Mouse (Mus musculus) B cell, adult 2 months (primary cell): ENCODE measurements at regions not wholly inside any gene's neighbourhood (a gene's known extent, or its start where the extent isn't known, plus 50 kb on each side); places are given as distances from the start of the nearest gene placed in this dataset.
A peak's percentile ranks its signal among the peaks of the same experiment; 100 is the strongest.
"Not testable (repeated sequence)": the region's sequence is repeated elsewhere in the genome, so short reads cannot be mapped to it uniquely, and the experiment has no call there.

Experiments used
- DNase-seq, 2 experiments: peaks; one replicate each; pipeline ENCODE4 v3.0.0; 2022

- DNase-seq = peak; percentile 9 to 15
Observed at GRCm38 (mm10) chrX:50675356-50675755, 165.5 kb upstream of the Stk26 start.

DNA sequence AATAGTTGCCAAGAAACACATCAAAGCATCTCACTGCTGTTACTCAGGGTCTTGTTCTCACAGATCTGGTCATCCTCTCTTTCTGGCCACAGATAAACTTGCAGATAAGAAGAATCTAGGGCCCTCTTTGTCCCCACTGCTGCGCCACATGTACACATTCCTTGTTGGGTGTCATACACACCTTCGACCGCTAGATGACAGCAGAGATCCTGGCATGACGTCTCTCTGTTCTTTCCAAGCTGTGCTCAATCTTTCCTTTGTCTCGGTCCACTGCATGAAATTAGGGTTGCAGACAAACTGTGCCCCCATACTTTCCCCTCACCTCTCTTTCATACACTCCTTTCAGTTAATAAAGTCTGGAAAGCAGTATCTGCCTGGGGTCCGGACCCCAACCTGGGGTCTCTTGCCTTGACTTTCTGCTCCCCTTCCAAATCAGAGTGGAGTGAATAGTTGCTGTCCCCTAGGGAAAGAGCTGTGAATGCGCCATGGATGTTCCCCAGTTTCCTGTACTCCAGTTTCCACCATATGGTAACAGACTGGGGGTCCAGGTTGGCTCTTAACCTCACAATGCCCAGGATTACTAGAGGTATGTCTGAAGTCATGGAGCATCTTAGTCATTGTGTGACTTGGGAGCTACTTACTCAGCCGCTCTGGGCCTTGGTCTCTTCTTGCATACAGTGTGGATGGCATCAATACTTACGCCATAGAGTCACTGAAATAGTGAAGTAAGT is 182.8 kb upstream of the Stk26 start:
- peak; percentile 57 to 63 for DNase-seq

DNA sequence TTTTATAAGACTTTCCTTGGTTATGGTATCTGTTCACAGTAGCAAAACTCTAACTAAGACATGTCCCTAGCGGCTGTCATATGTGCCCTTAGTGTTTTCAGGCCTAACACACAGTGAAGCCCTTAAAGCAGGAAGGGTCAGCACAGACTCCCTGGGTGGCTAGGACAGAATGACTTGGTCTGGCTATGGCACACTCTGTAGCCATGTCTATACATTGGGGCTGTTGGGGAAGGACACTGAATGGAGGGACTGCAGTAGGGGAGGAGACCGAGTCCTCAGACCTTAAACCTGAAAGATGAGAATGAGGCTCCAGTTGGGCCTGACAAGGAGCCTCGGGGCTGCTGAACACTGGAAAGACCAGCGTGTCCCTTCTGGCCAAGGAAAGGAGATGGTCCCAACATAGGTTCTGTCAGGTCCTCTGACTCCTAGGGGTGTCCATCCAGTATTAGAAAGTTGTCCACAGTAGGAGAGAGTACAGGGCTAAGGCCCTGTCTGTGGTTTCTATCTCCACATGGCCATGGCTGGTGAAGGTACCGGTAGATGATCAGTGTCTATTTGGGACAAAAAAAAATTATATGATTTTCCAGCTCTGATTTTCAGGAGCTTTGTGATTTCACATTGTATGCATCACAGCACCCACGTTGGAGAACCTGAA is 183.5 kb upstream of the Stk26 start:
- no peak for DNase-seq

DNA sequence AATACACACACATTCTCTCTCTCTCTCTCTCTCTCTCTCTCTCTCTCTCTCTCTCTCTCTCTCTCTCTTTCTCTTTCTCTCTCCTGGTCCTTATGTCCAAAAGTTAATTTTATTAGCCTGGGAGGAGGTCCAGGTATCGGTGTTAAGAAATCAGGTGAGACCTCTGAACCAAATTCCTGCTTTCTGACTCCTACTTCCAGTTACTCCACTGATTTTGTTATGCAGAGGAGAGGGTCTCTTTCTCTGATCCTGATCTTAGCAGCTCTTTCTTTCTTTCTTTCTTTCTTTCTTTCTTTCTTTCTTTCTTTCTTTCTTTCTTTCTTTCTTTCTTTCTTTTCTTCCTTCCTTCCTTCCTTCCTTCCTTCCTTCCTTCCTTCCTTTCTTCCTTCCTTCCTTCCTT is 185.5 kb upstream of the Stk26 start:
- not testable (repeated sequence) for DNase-seq

DNA sequence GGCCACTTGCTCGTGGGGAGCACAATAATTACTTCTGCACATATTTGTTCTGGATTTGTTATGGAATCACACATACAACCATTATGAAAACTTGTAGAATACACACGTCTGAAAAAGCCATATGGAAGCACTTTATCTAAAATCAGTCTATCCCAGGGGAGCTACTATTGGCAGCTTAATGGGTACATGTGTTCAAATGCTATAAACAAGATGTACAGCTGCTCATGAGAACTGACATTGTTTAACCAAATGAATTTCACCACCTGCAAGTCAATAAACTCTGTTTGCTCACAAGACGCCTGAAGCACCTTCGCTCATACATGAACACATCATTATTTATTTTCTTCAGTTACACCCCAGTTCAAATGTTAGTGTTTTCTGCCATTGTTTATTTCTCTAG is 199.5 kb upstream of the Stk26 start:
- no peak for DNase-seq

GRCm38 (mm10) chrX:50635634-50636033 is 205.2 kb upstream of the Stk26 start:
- no peak for DNase-seq

GRCm38 (mm10) chrX:50634842-50635615 is 205.8 kb upstream of the Stk26 start:
- peak; percentile 21 to 34 for DNase-seq

- DNase-seq = no peak
Observed at GRCm38 (mm10) chrX:50632536-50632935, 204.2 kb upstream of the Olfr1324 start.

GRCm38 (mm10) chrX:50625336-50625735 is 197.0 kb upstream of the Olfr1324 start:
- no peak for DNase-seq

DNA sequence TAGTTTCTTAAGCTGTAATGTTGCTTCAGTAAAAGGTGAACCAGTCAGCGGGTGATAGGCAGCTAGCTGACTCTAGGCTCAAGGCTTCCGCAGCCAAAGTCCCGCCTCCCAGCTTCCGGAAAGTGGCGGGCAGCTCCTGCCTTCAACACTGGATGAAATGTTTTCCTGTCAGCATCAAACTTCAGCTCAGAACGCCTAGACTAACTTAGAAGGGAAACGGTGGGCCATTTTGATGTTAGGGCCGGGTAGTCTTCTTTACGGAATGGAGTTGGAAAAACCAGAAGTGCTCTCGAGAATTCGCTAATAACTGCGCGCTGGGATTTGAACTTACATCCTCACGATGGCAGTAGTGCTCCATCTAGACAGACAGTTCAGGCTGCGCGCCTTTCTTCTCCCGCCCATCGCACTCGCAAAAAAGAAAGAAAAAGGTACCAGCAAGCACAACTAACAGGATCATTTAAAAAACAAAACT is 194.7 kb upstream of the Olfr1324 start:
- peak in 1 of 2 experiments; percentile 87 for DNase-seq

DNA sequence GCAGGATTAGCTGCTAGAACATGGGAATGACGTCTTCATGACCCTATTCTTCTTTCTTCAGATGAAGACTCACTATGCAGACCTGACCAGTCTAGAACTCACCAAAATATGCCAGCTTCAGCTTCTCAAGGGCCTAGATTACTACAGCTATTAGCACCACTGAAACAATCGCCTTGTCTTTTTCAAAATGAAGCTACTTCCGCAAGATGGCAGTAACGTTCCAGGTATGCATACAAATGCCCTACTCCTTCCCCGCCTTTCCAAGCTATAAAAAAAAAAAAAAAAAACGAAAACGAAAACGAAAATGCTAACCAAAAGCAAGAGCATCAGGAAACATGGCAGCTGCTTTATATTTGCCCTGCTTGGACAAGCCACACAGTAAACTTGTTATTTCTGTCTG is 192.6 kb upstream of the Olfr1324 start:
- DNase-seq = no peak

GRCm38 (mm10) chrX:50619919-50620318 is 191.6 kb upstream of the Olfr1324 start:
- DNase-seq = peak in 1 of 2 experiments; percentile 88

DNA sequence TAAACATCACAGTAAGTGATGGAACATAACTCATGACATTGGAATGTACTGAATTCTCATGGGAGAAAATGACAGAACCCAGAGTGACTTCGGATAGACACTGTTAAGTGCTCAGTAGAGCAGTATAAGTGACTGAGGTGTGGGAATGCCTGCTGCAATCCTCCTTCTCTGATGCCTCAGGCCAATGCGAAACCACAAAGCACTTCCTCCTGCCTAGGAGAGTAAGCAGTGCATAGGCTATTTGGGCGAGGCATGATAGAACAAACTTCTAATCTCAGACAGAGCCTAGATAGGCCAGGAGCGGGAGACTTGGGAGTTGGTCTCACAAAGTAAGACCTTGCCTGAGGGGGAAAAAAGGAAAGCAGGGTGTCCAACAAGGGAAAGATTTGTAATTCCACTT is 190.6 kb upstream of the Olfr1324 start:
- no peak for DNase-seq

DNA sequence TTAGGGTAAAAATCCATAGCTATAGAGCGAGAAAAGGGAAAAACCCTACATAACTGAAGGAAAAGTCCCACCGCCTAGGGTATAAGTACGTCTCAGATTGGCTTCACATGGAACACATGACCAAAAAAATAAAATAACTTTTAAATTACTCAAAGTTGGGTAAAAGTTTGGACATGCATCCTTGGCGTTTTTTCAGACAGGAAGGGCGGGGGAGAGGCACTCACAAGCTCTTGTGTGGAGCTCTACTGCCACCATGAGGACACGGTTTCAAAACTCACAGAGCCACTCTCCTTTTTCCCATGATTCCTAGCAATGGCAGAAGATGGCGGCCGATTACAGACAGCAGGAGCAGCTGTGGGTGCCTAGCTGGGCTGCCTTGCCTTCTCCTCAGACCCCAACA is 188.6 kb upstream of the Olfr1324 start:
- peak in 1 of 2 experiments; percentile 98 for DNase-seq

GRCm38 (mm10) chrX:50614874-50615273 is 186.6 kb upstream of the Olfr1324 start:
- DNase-seq = peak in 1 of 2 experiments; percentile 85

DNA sequence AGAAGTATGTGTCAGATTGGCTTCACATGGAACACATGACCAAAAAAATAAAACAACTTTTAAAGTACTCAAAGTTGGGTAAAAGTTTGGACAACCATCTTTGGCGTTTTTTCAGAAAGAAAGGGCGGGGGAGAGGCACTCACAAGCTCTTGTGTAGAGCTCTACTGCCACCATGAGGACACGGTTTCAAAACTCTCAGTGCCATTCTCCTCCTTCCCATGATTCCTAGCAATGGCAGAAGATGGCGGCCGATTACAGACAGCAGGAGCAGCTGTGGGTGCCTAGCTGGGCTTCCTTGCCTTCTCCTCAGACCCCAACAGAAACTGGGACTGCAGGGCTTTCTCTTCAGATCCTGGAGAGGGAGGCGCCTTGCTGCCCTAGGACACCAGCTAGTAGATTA is 186.1 kb upstream of the Olfr1324 start:
- DNase-seq = peak in 1 of 2 experiments; percentile 83

DNA sequence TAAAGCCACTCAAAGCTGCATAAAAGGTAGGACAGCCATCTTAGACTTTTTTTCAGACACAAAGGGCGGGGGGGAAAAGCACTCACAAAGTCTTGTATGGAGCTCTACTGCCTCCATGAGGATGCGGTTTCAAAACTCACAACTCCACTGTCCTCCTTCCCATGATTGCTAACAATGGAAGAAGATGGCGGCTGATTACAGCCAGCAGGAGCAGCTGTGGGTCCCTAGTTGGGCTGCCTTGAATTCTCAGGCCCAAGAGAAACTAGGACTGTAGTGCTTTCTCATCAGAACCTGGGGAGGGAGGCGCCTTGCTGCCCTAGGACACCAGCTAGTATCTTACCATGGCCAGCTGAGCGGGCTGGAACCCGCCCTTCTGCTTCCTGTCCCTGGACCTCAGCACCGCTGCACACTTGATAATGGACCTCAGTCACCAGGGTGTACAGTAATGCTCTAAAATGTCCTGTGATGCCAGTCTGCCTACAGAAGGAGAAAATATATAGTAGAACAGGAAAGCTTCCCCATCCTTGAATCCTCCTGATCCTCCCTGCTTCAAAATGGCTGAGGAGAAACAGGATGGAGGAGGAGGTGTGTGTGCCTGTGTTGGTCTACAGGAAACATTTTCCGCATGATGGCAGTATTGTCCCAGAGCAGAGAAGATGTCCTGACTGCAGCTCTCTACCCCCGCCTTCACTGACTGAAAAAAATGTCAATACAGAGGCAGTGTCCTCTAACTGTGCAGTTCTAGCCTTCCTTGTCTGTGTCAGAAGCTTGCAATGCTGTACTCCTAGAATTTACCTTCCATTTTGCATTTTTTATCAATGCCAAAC is 183.7 kb upstream of the Olfr1324 start:
- DNase-seq = peak in 1 of 2 experiments; percentile 76

DNA sequence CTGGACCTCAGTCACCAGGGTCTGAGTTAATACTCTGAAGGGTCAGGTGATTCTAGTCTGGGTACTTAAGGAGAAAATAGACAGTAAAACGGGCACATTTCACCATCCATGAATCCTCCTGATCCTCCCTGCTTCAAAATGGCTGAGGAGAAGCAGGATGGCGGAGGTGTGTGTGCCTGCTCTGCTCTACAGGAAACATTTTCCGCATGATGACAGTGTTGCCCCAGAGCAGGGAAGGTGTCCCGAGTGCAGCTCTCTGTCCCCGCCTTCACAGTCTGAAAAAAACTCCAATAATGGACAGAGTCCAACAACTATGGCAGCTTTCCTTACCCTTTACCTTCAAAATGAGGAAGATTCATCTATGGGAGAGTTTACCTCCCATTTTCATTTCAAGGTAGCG is 179.8 kb upstream of the Olfr1324 start:
- DNase-seq = not testable (repeated sequence)

GRCm38 (mm10) chrX:50607636-50608035 is 179.3 kb upstream of the Olfr1324 start:
- DNase-seq = peak in 1 of 2 experiments; percentile 92

GRCm38 (mm10) chrX:50605517-50605916 is 177.2 kb upstream of the Olfr1324 start:
- DNase-seq = peak in 1 of 2 experiments; percentile 82

- DNase-seq = peak in 1 of 2 experiments; percentile 92
Observed at GRCm38 (mm10) chrX:50604995-50605394, 176.7 kb upstream of the Olfr1324 start.

DNA sequence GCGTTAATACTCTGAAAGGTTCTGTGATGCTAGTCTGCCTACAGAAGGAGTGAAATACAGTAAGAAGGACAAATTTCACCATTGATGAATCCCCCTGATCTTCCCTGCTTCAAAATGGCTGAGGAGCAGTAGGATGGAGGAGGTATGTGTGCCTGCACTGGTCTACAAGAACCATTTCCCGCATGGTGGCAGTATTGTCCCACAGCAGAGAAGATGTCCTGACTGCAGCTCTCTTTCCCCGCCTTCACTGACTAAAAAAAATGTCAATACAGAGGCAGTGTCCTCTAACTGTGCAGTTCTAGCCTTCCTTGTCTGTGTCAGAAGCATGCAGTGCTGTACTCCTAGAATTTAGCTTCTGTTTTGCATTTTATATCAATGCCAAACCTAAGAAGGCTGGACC is 174.6 kb upstream of the Olfr1324 start:
- peak in 1 of 2 experiments; percentile 94 for DNase-seq
